Mouse (Mus musculus): Measurements from ENCODE around the gene Nop53. TPM values are rescaled to one million over a fixed set of nuclear protein-coding genes. Genes with fewer than 3 reads are reported as not detected.
"Not testable (repeated sequence)": the region's sequence is repeated elsewhere in the genome, so short reads cannot be mapped to it uniquely, and the experiment has no call there.

The Nop53 gene
- total and polyA plus RNA-seq, 2 experiments from 2014 or later = 81.6 to 128 TPM

DNA sequence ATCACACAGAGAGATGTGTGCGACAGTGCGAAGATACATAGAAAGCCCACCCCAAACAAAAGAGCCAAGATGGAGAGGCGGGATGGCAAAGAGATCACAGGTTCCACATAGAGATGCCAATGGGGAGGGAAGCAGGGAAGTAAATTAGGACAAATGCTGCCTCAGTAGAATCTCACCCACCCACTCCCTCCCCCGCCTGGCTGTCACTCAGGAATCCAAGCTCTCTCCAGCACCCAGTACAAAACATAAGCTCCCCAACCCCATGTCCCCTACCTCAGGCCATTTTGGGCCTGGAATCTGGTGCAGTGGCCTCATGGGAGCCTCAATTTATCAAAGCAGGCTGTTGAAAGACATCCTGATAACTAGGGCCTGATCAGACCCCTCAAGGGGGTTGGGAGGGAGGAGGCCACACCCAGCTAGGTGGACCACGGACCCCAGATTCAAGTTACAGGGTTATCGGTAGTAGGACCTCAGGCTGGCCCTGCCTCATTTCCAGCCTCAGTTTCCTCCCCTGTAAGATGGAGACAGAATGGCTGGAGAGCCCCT is 25.2 kb downstream of the Nop53 start:
- peaks cover 21% of the 10 kb centered on the region for H3K4me1 ChIP-seq (ENCODE audit: control insufficient read depth, insufficient read depth)
- no peaks in the 10 kb centered on the region for H3K9me3 ChIP-seq (replicated peaks; ENCODE audit: control insufficient read depth, low read length)
- WGBS = 71% methylated on average over 6 of the region's 6 CpGs
- DNase-seq (ENCODE audit: low spot score) = no peak
- H3K4me3 ChIP-seq (ENCODE audit: low read depth, low read length) = peak overlapping the region; percentile 83
- no peak overlapping the region for H3K27ac ChIP-seq (ENCODE audit: low read depth)
- ATAC-seq (ENCODE audit: insufficient read depth, low read depth) = no peak
- peak overlapping the region; percentile 75 for H3K4me2 ChIP-seq (ENCODE audit: low read depth, low read length)
- peaks cover 35% of the 10 kb centered on the region for H3K36me3 ChIP-seq (replicated peaks; ENCODE audit: control insufficient read depth, insufficient read depth, low read length)
- peak overlapping the region; percentile 86; the same call in 1 of the 2 replicates for H3K9ac ChIP-seq (replicated peaks; ENCODE audit: low read depth, low read length)
- H3K27me3 ChIP-seq (ENCODE audit: control insufficient read depth, insufficient read depth, low read length) = no peaks in the 10 kb centered on the region
- TF ChIP-seq EP300 (IDR thresholded peaks at IDR 0.05; ENCODE audit: low read depth) (no peak), CTCF (IDR thresholded peaks at IDR 0.05; ENCODE audit: low read depth) (no peak)

DNA sequence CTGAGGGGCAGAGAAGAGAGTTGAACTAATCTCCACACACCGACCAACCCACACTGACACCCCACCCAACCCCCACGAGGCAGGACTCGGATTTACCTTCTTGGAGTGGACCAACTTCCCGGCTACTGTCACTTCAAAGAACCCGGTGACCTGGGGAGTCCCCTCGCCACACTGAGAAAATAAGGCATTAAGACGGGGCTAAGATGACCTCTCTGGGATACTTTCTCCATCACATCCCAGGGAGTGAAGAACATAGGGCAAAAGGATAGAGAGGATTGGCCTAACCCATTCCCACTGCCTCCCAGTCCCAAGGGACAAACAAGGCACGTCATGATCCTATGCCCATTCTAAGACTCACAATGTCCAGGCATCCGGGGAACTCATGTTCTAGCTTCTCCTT is 25.9 kb downstream of the Nop53 start:
- no peaks in the 10 kb centered on the region for H3K27me3 ChIP-seq (ENCODE audit: control insufficient read depth, insufficient read depth, low read length)
- ATAC-seq (ENCODE audit: insufficient read depth, low read depth) = no peak
- WGBS = 88% methylated on average over 9 of the region's 9 CpGs
- H3K4me1 ChIP-seq (ENCODE audit: control insufficient read depth, insufficient read depth) = peaks cover 21% of the 10 kb centered on the region
- H3K4me2 ChIP-seq (ENCODE audit: low read depth, low read length) = 0 out of 2 replicates have a peak overlapping the region, but pooled peaks have one; percentile 75
- no peak for TF ChIP-seq CTCF (IDR thresholded peaks at IDR 0.05; ENCODE audit: low read depth)
- no peak for TF ChIP-seq EP300 (IDR thresholded peaks at IDR 0.05; ENCODE audit: low read depth)
- H3K9ac ChIP-seq (replicated peaks; ENCODE audit: low read depth, low read length) = no peak overlapping the region
- H3K9me3 ChIP-seq (replicated peaks; ENCODE audit: control insufficient read depth, low read length) = no peaks in the 10 kb centered on the region
- peaks cover 35% of the 10 kb centered on the region for H3K36me3 ChIP-seq (replicated peaks; ENCODE audit: control insufficient read depth, insufficient read depth, low read length)
- no peak overlapping the region for H3K4me3 ChIP-seq (ENCODE audit: low read depth, low read length)
- DNase-seq (ENCODE audit: low spot score) = no peak
- H3K27ac ChIP-seq (ENCODE audit: low read depth) = no peak overlapping the region

DNA sequence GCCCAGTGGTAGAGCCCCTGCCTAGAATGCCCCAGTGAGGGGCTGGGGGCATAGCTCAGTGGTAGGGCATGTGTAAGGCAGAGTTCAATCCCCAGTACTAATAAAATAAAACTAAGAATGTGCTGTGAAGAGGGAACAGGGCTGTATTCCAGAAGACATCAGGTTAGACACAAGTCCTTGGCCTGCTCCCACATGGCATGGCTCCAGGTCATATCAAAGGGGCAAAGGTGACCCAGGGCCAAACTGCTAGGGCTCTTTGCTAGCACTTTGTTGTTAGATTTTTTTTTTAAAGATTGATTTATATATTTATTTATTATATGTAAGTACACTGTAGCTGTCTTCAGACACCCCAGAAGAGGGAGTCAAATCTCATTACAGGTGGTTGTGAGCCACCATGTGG is 27.5 kb downstream of the Nop53 start:
- Histone ChIP-seq H3K4me1 (ENCODE audit: control insufficient read depth, insufficient read depth) (peaks cover 21% of the 10 kb centered on the region), H3K36me3 (replicated peaks; ENCODE audit: control insufficient read depth, insufficient read depth, low read length) (peaks cover 35% of the 10 kb centered on the region), H3K9ac (replicated peaks; ENCODE audit: low read depth, low read length) (no peak overlapping the region), H3K4me2 (ENCODE audit: low read depth, low read length) (no peak overlapping the region), H3K9me3 (replicated peaks; ENCODE audit: control insufficient read depth, low read length) (no peaks in the 10 kb centered on the region), H3K4me3 (ENCODE audit: low read depth, low read length) (no peak overlapping the region), H3K27ac (ENCODE audit: low read depth) (no peak overlapping the region), H3K27me3 (ENCODE audit: control insufficient read depth, insufficient read depth, low read length) (no peaks in the 10 kb centered on the region)
- ATAC-seq (ENCODE audit: insufficient read depth, low read depth) (no peak), DNase-seq (ENCODE audit: low spot score) (no peak)
- TF ChIP-seq CTCF (IDR thresholded peaks at IDR 0.05; ENCODE audit: low read depth) (no peak), EP300 (IDR thresholded peaks at IDR 0.05; ENCODE audit: low read depth) (no peak)

DNA sequence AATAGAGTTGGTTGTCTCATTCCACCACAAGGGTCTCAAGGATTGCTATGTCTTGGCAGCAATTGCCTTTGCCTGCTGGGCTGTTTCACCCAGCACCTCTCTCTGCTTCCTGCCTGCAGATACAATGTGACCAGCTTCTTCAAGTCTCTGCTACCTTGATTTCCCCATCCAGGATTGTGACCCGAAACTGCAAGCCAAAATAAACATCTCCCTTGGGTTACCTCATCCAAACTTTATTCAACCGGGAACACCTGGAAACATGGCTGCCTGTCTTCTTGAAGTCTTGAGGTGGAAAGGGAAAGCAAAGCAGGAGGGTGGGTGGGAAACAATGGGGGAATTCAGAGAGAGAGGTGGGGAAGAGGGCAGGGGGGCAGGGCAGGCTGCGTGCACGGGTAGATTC is 28.9 kb downstream of the Nop53 start:
- DNase-seq (ENCODE audit: low spot score) = no peak
- no peak for TF ChIP-seq EP300 (IDR thresholded peaks at IDR 0.05; ENCODE audit: low read depth)
- TF ChIP-seq CTCF (IDR thresholded peaks at IDR 0.05; ENCODE audit: low read depth) = no peak
- Histone ChIP-seq H3K4me1 (ENCODE audit: control insufficient read depth, insufficient read depth) (peaks cover 15% of the 10 kb centered on the region), H3K4me3 (ENCODE audit: low read depth, low read length) (no peak overlapping the region), H3K4me2 (ENCODE audit: low read depth, low read length) (no peak overlapping the region), H3K27me3 (ENCODE audit: control insufficient read depth, insufficient read depth, low read length) (no peaks in the 10 kb centered on the region), H3K9ac (replicated peaks; ENCODE audit: low read depth, low read length) (no peak overlapping the region), H3K27ac (ENCODE audit: low read depth) (no peak overlapping the region), H3K36me3 (replicated peaks; ENCODE audit: control insufficient read depth, insufficient read depth, low read length) (peaks cover 35% of the 10 kb centered on the region), H3K9me3 (replicated peaks; ENCODE audit: control insufficient read depth, low read length) (no peaks in the 10 kb centered on the region)
- no peak for ATAC-seq (ENCODE audit: insufficient read depth, low read depth)
- 73% methylated on average over 4 of the region's 4 CpGs for WGBS

DNA sequence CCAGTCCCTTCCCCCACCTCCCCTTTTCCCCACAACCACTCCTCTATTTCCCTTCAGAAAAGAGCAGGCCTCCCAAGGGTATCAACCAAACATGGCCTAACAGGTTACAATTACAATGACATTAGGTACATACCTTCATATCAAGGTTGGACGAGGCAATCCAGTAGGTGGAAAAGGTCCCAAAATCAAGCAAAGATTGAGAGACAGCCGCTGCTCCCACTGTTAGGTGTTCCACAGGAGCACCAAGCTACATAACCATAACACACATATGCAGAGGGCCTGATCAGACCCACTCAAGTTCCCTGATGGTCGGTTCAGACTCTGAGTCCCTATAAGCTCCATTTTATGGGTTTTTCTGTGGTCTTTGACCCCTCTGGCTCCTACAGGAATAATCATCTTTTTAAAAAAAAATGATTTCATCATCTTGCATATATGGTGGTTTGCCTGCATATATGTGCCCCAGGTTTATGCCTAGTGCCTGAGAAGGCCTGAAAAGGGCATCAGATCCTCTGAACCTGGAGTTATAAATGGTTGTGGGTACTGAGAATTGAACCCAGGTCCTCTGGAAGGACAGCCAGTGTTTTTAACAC is 29.6 kb downstream of the Nop53 start:
- Histone ChIP-seq H3K4me3 (ENCODE audit: low read depth, low read length) (no peak overlapping the region), H3K27me3 (ENCODE audit: control insufficient read depth, insufficient read depth, low read length) (no peaks in the 10 kb centered on the region), H3K9me3 (replicated peaks; ENCODE audit: control insufficient read depth, low read length) (no peaks in the 10 kb centered on the region), H3K36me3 (replicated peaks; ENCODE audit: control insufficient read depth, insufficient read depth, low read length) (peaks cover 35% of the 10 kb centered on the region), H3K4me1 (ENCODE audit: control insufficient read depth, insufficient read depth) (peaks cover 11% of the 10 kb centered on the region), H3K9ac (replicated peaks; ENCODE audit: low read depth, low read length) (no peak overlapping the region), H3K27ac (ENCODE audit: low read depth) (no peak overlapping the region), H3K4me2 (ENCODE audit: low read depth, low read length) (no peak overlapping the region)
- 78% methylated on average over 3 of the region's 3 CpGs for WGBS
- ATAC-seq (ENCODE audit: insufficient read depth, low read depth) = no peak
- DNase-seq (ENCODE audit: low spot score) = no peak
- TF ChIP-seq CTCF (IDR thresholded peaks at IDR 0.05; ENCODE audit: low read depth) = no peak
- no peak for TF ChIP-seq EP300 (IDR thresholded peaks at IDR 0.05; ENCODE audit: low read depth)

DNA sequence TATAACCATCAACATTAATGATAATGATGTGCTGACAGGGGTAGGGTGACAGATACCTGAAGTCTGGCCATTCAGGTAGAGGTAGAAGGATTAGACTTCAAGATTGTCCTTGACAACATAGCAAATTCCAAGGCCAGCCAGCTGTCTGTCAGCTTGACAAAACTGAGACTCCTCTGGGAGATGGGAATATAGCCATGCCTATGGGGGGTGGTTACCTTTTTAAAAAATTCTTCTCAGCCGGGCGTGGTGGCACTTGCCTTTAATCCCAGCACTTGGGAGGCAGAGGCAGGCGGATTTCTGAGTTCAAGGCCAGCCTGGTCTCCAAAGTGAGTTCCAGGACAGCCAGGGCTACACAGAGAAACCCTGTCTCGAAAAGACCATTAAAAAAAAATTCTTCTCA is 30.2 kb downstream of the Nop53 start:
- not testable (repeated sequence) for H3K27me3 ChIP-seq (ENCODE audit: control insufficient read depth, insufficient read depth, low read length); H3K4me3 ChIP-seq (ENCODE audit: low read depth, low read length); H3K4me1 ChIP-seq (ENCODE audit: control insufficient read depth, insufficient read depth); H3K27ac ChIP-seq (ENCODE audit: low read depth); H3K9me3 ChIP-seq (replicated peaks; ENCODE audit: control insufficient read depth, low read length); H3K4me2 ChIP-seq (ENCODE audit: low read depth, low read length); ATAC-seq (ENCODE audit: insufficient read depth, low read depth); DNase-seq (ENCODE audit: low spot score); H3K9ac ChIP-seq (replicated peaks; ENCODE audit: low read depth, low read length)
- H3K36me3 ChIP-seq (replicated peaks; ENCODE audit: control insufficient read depth, insufficient read depth, low read length) = peaks cover 35% of the 10 kb centered on the region
- WGBS = 85% methylated on average over 4 of the region's 4 CpGs
